Mouse (Mus musculus): ENCODE results near the gene Tspan8.
"Not testable (repeated sequence)": the region's sequence is repeated elsewhere in the genome, so short reads cannot be mapped to it uniquely, and the experiment has no call there.

The Tspan8 gene

GRCm38 (mm10) chr10:115816511-115816910 is at the start of gene Tspan8:
Gene Tspan8, plus strand, starts transcription at chr10:115816832.
- DNase-seq (ENCODE audit: low read depth, low spot score) = no peak

- DNase-seq (ENCODE audit: low read depth, low spot score) = no peak
Measured at GRCm38 (mm10) chr10:115770032-115770431, 46.6 kb upstream of the Tspan8 start.

- DNase-seq (ENCODE audit: low read depth, low spot score) = no peak
Measured at GRCm38 (mm10) chr10:115774451-115774850, 42.2 kb upstream of the Tspan8 start.

GRCm38 (mm10) chr10:115775945-115776905 is 40.4 kb upstream of the Tspan8 start:
- DNase-seq (ENCODE audit: low read depth, low spot score) = no peak

- DNase-seq (ENCODE audit: low read depth, low spot score) = no peak
Measured at GRCm38 (mm10) chr10:115777366-115777765, 39.3 kb upstream of the Tspan8 start.

GRCm38 (mm10) chr10:115778624-115779023 is 38.0 kb upstream of the Tspan8 start:
- no peak for DNase-seq (ENCODE audit: low read depth, low spot score)

GRCm38 (mm10) chr10:115780239-115781016 is 36.2 kb upstream of the Tspan8 start:
- no peak for DNase-seq (ENCODE audit: low read depth, low spot score)

- no peak for DNase-seq (ENCODE audit: low read depth, low spot score)
Measured at GRCm38 (mm10) chr10:115783232-115783631, 33.4 kb upstream of the Tspan8 start.

GRCm38 (mm10) chr10:115790788-115791187 is 25.8 kb upstream of the Tspan8 start:
- DNase-seq (ENCODE audit: low read depth, low spot score) = no peak

GRCm38 (mm10) chr10:115796072-115796788 is 20.4 kb upstream of the Tspan8 start:
- no peak for DNase-seq (ENCODE audit: low read depth, low spot score)

- no peak for DNase-seq (ENCODE audit: low read depth, low spot score)
Measured at GRCm38 (mm10) chr10:115801464-115801863, 15.2 kb upstream of the Tspan8 start.

GRCm38 (mm10) chr10:115803013-115803412 is 13.6 kb upstream of the Tspan8 start:
- DNase-seq (ENCODE audit: low read depth, low spot score) = not testable (repeated sequence)

GRCm38 (mm10) chr10:115803765-115804164 is 12.9 kb upstream of the Tspan8 start:
- no peak for DNase-seq (ENCODE audit: low read depth, low spot score)

- no peak for DNase-seq (ENCODE audit: low read depth, low spot score)
Measured at GRCm38 (mm10) chr10:115805987-115806386, 10.6 kb upstream of the Tspan8 start.

- no peak for DNase-seq (ENCODE audit: low read depth, low spot score)
Measured at GRCm38 (mm10) chr10:115809169-115809568, 7.5 kb upstream of the Tspan8 start.

GRCm38 (mm10) chr10:115811519-115811918 is 5.1 kb upstream of the Tspan8 start:
- no peak for DNase-seq (ENCODE audit: low read depth, low spot score)

- DNase-seq (ENCODE audit: low read depth, low spot score) = no peak
Measured at GRCm38 (mm10) chr10:115814878-115815277, 1.8 kb upstream of the Tspan8 start.

- DNase-seq (ENCODE audit: low read depth, low spot score) = no peak
Measured at GRCm38 (mm10) chr10:115817056-115817724, 558 bp downstream of the Tspan8 start.

GRCm38 (mm10) chr10:115825289-115825688 is 8.7 kb downstream of the Tspan8 start:
- DNase-seq (ENCODE audit: low read depth, low spot score) = no peak

- no peak for DNase-seq (ENCODE audit: low read depth, low spot score)
Measured at GRCm38 (mm10) chr10:115828872-115829271, 12.2 kb downstream of the Tspan8 start.

- no peak for DNase-seq (ENCODE audit: low read depth, low spot score)
Measured at GRCm38 (mm10) chr10:115829696-115830095, 13.1 kb downstream of the Tspan8 start.
